Mouse (Mus musculus) small intestine, adult 2 months (tissue): ENCODE measurements around the gene Gm4858.

Experiments
- CTCF ChIP-seq: fragments of 200-500 bp; IDR thresholded peaks from 2 replicates; pipeline ENCODE4 v1.5.1; 2012; ENCODE audit warnings: low read depth, mild to moderate bottlenecking, control low read depth, inconsistent platforms, low read length, moderate library complexity, mixed read lengths; ENCODE audit not compliant: insufficient replicate concordance, insufficient read length; ENCODE audit errors: extremely low read depth
- POLR2A ChIP-seq: fragments of 200-500 bp; IDR thresholded peaks from 2 replicates; pipeline ENCODE4 v1.6.1; 2012; ENCODE audit warnings: low read depth, mild to moderate bottlenecking, control low read depth, inconsistent platforms, low read length, moderate library complexity

DNA sequence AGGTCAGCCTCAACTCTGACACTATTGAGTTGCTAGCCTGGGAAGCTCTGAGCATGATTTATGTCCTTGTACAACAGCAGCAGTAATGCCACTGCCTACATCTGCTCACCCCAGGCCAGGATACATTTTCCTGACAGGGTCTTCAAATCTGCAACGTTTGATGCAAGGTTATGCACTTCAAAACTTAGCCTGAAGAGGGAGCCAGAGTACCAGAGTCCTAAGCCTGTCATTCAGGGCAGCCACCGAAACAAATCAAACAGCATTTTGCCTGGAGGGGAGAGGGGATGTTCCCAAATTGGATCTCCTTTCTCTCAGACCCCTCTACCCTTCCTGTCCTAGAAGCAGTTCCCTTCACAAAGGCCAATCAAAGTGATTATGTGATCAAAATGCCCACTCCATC is 45.9 kb downstream of the Gm4858 start:
- TF ChIP-seq CTCF (peak; percentile 5; the same call in 1 of the 2 replicates), POLR2A (no peak)
